Mouse (Mus musculus) neural tube, embryonic 14.5 days (tissue): ENCODE measurements around the gene Rbfox3. TPM values are rescaled to one million over a fixed set of nuclear protein-coding genes. Genes with fewer than 3 reads are reported as not detected.
"Not testable (repeated sequence)": the region's sequence is repeated elsewhere in the genome, so short reads cannot be mapped to it uniquely, and the experiment has no call there.

ENCODE experiments used
- ATAC-seq: fragments of 200-750 bp; cut with Nextera tagmentation; 2 replicates; pipeline ENCODE4 v1.8.0; 2017; ENCODE audit warnings: low read depth, mild to moderate bottlenecking, moderate TSS enrichment, moderate library complexity
- H3K27ac ChIP-seq: fragments of 300-500 bp; sonication (generic); 2 replicates; pipeline ENCODE4 v1.5.1; 2014; ENCODE audit warnings: low read depth, mild to moderate bottlenecking, control low read depth, low read length, moderate library complexity, mixed read lengths
- H3K27me3 ChIP-seq: fragments of 300-500 bp; sonication (generic); 2 replicates; pipeline ENCODE4 v1.6.1; 2014; ENCODE audit warnings: low read length; ENCODE audit not compliant: control insufficient read depth, insufficient read depth
- H3K36me3 ChIP-seq: fragments of 300-500 bp; sonication (generic); 2 replicates; pipeline ENCODE4 v1.6.1; 2014; ENCODE audit warnings: low read length, mixed read lengths; ENCODE audit not compliant: control insufficient read depth, insufficient read depth
- H3K4me1 ChIP-seq: fragments of 300-500 bp; sonication (generic); 2 replicates; pipeline ENCODE4 v1.6.1; 2014; ENCODE audit warnings: low read length; ENCODE audit not compliant: control insufficient read depth, insufficient read depth
- H3K4me2 ChIP-seq: fragments of 300-500 bp; sonication (generic); 2 replicates; pipeline ENCODE4 v1.6.1; 2014; ENCODE audit warnings: mild to moderate bottlenecking, low read depth, low read length, control low read depth
- H3K4me3 ChIP-seq: fragments of 300-500 bp; sonication (generic); 2 replicates; pipeline ENCODE4 v1.5.1; 2014; ENCODE audit warnings: low read depth, low read length, control low read depth, mixed read lengths
- H3K9ac ChIP-seq: fragments of 300-500 bp; sonication (generic); replicated peaks from 2 replicates; pipeline ENCODE4 v1.6.1; 2014; ENCODE audit warnings: low read depth, mild to moderate bottlenecking, control low read depth, low read length, mixed read lengths
- H3K9me3 ChIP-seq: fragments of 300-500 bp; sonication (generic); 2 replicates; pipeline ENCODE4 v1.6.1; 2016; ENCODE audit warnings: low read length; ENCODE audit not compliant: control insufficient read depth
- WGBS: fragments of 180-500 bp; shearing (Covaris S2); extraction: QIAGEN DNeasy Blood & Tissue Kit; methylation state at CpG from one replicate; pipeline ENCODE4 v1.1.7; 2014; 5-methylcytosine and 5-hydroxymethylcytosine counted together
- polyA plus RNA-seq: library from polyadenylated mRNA; unstranded; fragments of >200 nt; fragmentation: Nextera tagmentation; extraction: Ambion mirVana; gene quantifications from 2 replicates; pipeline ENCODE4 v1.2.1, GENCODE M21; 2014

The Rbfox3 gene
- polyA plus RNA-seq, 1 experiment from 2014 or later = 82.7 TPM

DNA sequence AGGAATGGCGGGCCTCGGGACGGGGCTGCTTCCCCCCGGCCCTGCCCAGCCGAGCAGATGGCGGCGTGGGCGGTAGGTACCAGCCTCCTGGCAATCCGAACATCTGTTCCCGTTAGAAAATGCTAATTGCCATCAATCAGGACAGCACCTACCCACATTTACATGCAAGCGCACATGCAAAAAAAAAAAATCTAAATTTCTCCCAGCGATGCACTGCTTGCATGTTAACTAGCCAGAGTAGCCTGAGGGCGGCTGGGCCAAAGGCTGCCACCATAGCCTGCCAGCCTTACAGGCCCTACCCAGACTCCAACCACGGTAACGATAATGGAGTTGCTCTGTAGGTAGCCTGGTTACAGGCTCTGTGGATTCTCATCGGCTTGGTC is 117.8 kb downstream of the Rbfox3 start:
- Histone ChIP-seq H3K4me1 (peaks cover 45% of the 10 kb centered on the region), H3K4me2 (0 out of 2 replicates have a peak overlapping the region, but pooled peaks have one; percentile 23), H3K4me3 (no peak overlapping the region), H3K9me3 (no peaks in the 10 kb centered on the region), H3K36me3 (no peaks in the 10 kb centered on the region), H3K27ac (peak overlapping the region; percentile 96), H3K27me3 (no peaks in the 10 kb centered on the region), H3K9ac (no peak overlapping the region)
- ATAC-seq = peak; percentile 55
- WGBS = 20% methylated on average over 16 of the region's 16 CpGs

DNA sequence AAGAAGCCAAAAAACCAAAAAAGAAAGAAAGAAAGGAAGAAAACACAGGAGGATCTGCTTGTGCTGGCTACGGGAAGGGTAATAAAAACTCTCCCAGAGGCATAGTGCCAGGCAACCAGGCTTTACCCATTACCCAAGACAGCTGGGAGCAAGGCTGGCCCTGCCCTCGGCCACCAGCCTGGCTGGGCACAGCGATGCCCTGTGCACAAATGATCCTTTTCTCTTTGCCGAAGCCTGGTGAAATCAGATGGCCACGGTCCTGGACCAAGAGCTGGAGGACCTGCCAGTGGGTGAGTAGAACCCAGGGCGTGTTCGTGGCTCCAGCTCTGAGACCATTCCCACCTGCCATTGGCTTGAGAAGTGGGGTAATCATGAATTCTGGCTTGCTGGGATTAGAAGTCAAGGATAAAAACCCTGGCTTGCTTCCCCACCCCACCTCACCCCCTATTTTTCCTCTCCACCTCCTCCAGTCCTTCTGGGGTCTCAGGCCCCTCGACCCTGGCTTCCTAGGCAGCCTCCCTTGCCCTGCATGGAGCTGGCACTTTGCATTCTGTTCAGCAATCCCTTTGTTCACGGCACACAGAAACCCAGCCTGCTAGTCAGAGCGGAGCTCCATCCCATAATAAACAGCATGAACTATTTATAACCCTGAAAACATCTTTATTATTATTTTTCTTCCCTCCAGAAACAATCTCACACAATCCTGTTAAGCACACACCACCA is 118.3 kb downstream of the Rbfox3 start:
- peak overlapping the region; percentile 96 for H3K27ac ChIP-seq
- no peaks in the 10 kb centered on the region for H3K27me3 ChIP-seq
- 29% methylated on average over 10 of the region's 10 CpGs for WGBS
- peak; percentile 60 for ATAC-seq
- peak overlapping the region; percentile 23; the same call in 1 of the 2 replicates for H3K4me2 ChIP-seq
- H3K9ac ChIP-seq = peak overlapping the region; percentile 21; the same call in 1 of the 2 replicates
- H3K9me3 ChIP-seq = no peaks in the 10 kb centered on the region; the same call in 1 of the 2 replicates
- no peaks in the 10 kb centered on the region for H3K36me3 ChIP-seq
- H3K4me1 ChIP-seq = peaks cover 45% of the 10 kb centered on the region
- H3K4me3 ChIP-seq = no peak overlapping the region

DNA sequence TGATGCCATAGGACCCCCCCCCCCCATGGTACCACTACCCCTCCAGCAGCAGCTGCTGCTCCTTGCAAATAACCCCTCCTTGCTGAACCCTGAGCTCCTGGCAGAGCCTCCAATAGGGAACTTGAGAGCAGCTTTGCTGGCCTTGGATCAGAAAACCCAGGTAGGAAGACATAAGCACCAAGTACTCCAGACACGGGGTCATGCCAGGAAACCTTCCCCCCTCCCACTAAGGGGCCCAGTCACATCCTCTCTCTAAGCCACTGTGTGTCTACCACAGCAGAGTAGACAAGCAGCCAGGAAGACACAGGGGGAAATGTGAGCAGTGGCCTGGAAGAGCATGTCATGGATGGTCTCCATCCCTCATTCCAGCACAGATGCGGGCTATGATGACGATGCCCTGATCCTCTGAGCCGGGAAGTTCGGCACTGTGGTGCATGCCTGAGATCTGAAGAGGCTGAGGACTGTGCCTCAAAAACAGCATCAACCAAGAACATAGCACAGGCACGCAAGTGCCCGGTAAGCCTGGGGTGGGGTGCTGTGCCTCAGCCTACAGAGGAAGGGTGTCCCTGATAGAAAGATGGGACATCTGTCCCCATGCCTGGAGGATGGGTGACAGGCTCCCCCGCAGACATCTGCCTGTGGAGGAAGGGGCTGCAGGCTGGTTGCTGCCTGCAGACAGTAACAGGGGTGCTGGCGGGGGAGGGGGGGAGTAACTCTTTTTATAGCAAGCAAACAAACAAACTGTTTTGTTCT is 119.1 kb downstream of the Rbfox3 start:
- no peaks in the 10 kb centered on the region for H3K27me3 ChIP-seq
- peak overlapping the region; percentile 17; the same call in 1 of the 2 replicates for H3K9ac ChIP-seq
- WGBS = 44% methylated on average over 9 of the region's 9 CpGs
- H3K27ac ChIP-seq = peak overlapping the region; percentile 96
- no peak overlapping the region for H3K4me3 ChIP-seq
- no peaks in the 10 kb centered on the region; the same call in 1 of the 2 replicates for H3K9me3 ChIP-seq
- H3K4me1 ChIP-seq = peaks cover 45% of the 10 kb centered on the region
- H3K36me3 ChIP-seq = no peaks in the 10 kb centered on the region
- H3K4me2 ChIP-seq = no peak overlapping the region; the same call in 1 of the 2 replicates
- ATAC-seq = no peak

DNA sequence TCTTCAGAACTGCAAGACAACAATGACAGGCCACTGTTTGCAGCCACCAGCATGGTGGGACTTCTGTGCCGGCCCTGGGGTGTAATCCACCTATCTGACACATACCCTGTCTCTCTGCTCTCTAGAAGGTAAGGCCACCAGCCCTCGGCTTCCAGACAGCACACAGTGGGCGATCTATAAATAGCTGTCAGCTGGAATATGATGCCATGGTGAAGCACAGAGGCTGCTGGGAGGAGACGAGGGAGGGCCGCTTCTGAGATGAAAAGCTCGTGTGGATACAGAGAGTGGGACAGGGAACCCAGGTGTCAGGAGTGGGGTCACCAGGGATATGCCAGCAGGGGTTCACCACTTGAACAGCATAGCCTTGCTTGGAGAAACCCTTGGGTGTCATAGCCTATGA is 120.0 kb downstream of the Rbfox3 start:
- no peak for ATAC-seq
- Histone ChIP-seq H3K36me3 (no peaks in the 10 kb centered on the region), H3K4me2 (no peak overlapping the region), H3K4me3 (no peak overlapping the region), H3K27ac (peak overlapping the region; percentile 96), H3K4me1 (peaks cover 45% of the 10 kb centered on the region), H3K9me3 (no peaks in the 10 kb centered on the region; the same call in 1 of the 2 replicates), H3K27me3 (no peaks in the 10 kb centered on the region), H3K9ac (no peak overlapping the region)
- WGBS = 51% methylated on average over 6 of the region's 6 CpGs

DNA sequence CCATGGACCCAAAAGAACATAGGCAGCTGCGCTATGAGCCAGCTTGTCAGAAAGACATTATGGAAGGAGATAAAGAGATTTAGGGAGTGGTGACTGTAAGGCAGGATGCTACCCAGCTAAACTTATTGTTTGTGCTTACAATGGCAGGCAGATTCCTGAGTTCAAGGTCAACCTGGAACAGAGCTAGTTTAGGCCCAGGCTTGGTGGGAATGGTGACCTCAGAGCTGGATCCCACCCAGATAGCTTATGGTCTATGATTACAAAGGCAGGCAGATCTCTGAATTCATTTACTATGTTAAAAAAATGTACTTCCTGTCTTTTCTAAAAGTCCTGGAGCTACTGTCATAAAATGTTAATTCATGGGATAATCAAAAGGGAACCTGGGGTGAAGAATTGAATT is 123.3 kb downstream of the Rbfox3 start:
- peaks cover 23% of the 10 kb centered on the region for H3K4me1 ChIP-seq
- no peak overlapping the region for H3K9ac ChIP-seq
- ATAC-seq = no peak
- H3K36me3 ChIP-seq = no peaks in the 10 kb centered on the region
- 92% methylated on average over 1 of the region's 1 CpGs for WGBS
- no peak overlapping the region for H3K27ac ChIP-seq
- H3K4me3 ChIP-seq = no peak overlapping the region
- no peaks in the 10 kb centered on the region for H3K27me3 ChIP-seq
- no peak overlapping the region for H3K4me2 ChIP-seq
- no peaks in the 10 kb centered on the region; the same call in 1 of the 2 replicates for H3K9me3 ChIP-seq

DNA sequence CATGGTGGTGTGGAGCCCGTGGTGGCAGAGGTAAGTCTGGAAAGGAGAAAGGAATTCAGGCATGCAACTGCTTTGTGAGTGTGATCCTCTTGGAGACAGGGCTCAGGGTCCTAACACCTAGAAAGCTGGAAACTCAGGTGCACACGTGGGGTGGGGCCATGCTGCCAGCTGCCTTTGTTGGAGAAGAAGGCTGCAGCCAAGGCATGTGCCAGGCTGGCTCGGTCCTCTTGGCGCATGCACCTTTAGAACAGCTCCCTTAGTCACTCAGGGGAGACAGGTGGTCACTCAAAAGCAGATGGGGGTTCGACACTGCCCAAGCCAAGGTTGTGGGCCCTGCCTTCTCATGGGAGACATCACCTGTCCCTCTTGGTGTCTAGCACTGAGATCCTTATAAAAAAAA is 128.7 kb downstream of the Rbfox3 start:
- Histone ChIP-seq H3K27ac (peak overlapping the region; percentile 7; the same call in 1 of the 2 replicates), H3K27me3 (no peaks in the 10 kb centered on the region), H3K9ac (no peak overlapping the region), H3K4me1 (0 out of 2 replicates have a peak, but pooled peaks cover 7% of the 10 kb centered on the region), H3K36me3 (no peaks in the 10 kb centered on the region), H3K4me3 (no peak overlapping the region), H3K4me2 (no peak overlapping the region), H3K9me3 (no peaks in the 10 kb centered on the region)
- no peak for ATAC-seq
- WGBS = 84% methylated on average over 5 of the region's 5 CpGs

DNA sequence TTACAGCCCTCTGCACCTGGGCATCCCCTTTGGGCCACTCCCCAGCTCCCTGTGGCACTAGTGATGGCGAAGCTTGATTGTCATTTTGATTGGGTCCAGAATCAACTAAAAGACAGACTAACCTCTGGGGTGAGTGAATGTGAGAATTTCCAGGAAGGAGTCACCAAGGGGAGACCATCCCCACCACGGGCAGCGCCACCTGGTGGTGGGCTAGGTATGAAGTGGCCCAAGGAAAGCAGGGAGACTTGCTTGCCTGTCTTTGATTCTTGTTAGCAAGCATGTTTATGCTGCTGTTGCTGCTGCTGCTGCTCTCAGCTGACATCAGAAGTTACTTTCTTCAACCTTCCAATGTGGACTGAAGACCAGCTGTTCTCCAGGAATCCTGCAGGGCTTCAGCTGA is 135.6 kb downstream of the Rbfox3 start:
- no peak for ATAC-seq
- Histone ChIP-seq H3K27me3 (no peaks in the 10 kb centered on the region), H3K9ac (no peak overlapping the region), H3K4me3 (no peak overlapping the region), H3K4me1 (peaks cover 44% of the 10 kb centered on the region), H3K9me3 (no peaks in the 10 kb centered on the region), H3K36me3 (no peaks in the 10 kb centered on the region), H3K27ac (peak overlapping the region; percentile 57; the same call in 1 of the 2 replicates), H3K4me2 (no peak overlapping the region)
- 20% methylated on average over 3 of the region's 3 CpGs for WGBS

DNA sequence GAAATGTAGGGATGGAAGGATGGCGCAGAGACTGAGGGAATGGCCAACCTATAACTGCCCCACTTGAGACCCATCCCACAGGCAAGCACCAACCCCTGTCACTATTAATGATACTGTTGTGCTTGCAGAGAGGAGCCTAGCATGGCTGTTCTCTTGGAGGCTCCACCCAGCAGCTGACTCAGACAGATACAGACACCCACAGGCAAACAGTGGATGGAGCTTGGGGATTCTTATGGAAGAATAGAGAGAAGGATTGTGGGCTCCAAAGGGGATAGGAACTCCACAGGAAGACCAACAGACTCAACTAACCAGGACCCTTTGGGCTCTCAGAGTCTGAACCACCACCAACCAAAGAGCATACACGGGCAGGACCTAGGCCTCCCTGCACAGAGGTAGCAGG is 136.6 kb downstream of the Rbfox3 start:
- H3K9ac ChIP-seq, H3K4me2 ChIP-seq, H3K27ac ChIP-seq, ATAC-seq, H3K9me3 ChIP-seq, H3K27me3 ChIP-seq, H3K36me3 ChIP-seq, H3K4me3 ChIP-seq: not testable (repeated sequence)
- peaks cover 51% of the 10 kb centered on the region for H3K4me1 ChIP-seq
- WGBS = 82% methylated on average over 2 of the region's 2 CpGs

DNA sequence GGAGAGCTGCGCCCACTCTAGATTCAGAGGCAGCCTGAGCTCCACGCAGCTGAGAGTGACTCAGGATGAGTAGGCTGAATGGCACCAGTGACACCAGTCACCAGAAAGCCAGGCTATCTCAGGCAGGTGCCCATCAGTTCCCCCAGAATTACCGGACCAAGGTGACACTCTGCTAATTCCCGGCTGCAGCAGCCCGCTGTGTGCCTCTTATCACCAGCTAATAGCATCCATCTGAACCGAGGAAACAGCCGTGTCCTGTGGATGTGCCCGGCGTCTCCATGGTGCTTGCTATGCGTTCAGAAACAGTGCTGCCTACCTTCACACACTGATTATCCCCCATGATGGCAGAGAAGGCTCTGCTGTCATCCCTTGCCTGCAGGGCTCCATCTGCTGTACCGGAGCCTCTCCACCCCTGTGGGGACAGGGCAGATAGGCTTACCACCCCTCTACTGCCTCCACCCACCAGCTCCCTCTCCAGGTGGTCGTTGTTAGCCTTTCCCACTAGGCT is 138.3 kb downstream of the Rbfox3 start:
- no peak overlapping the region for H3K9ac ChIP-seq
- WGBS = 33% methylated on average over 12 of the region's 12 CpGs
- peak overlapping the region; percentile 88 for H3K27ac ChIP-seq
- ATAC-seq = no peak
- peaks cover 62% of the 10 kb centered on the region for H3K4me1 ChIP-seq
- H3K4me2 ChIP-seq = no peak overlapping the region
- H3K9me3 ChIP-seq = no peaks in the 10 kb centered on the region
- H3K4me3 ChIP-seq = no peak overlapping the region
- no peaks in the 10 kb centered on the region for H3K36me3 ChIP-seq
- H3K27me3 ChIP-seq = no peaks in the 10 kb centered on the region
